Mouse (Mus musculus): ENCODE results near the gene Midn. TPM values are rescaled to one million over a fixed set of nuclear protein-coding genes. Genes with fewer than 3 reads are reported as not detected.

Gene Midn
- polyA plus RNA-seq, 1 experiment from 2014 or later = 29.5 TPM

- Histone ChIP-seq H3K27ac (peak overlapping the region; percentile 100), H3K9me3 (no peaks in the 10 kb centered on the region), H3K4me2 (peak overlapping the region; percentile 67), H3K36me3 (replicated peaks) (peaks cover 12% of the 10 kb centered on the region; the same call in 1 of the 2 replicates), H3K27me3 (replicated peaks) (no peaks in the 10 kb centered on the region), H3K4me3 (peak overlapping the region; percentile 94), H3K9ac (peak overlapping the region; percentile 95), H3K4me1 (peaks cover 49% of the 10 kb centered on the region)
- WGBS = under 1% methylated on average over 57 of the region's 57 CpGs
- ATAC-seq (replicated peaks) = peak; percentile 57
Observed at GRCm38 (mm10) chr10:80148610-80149290, 678 bp downstream of the Midn start.

DNA sequence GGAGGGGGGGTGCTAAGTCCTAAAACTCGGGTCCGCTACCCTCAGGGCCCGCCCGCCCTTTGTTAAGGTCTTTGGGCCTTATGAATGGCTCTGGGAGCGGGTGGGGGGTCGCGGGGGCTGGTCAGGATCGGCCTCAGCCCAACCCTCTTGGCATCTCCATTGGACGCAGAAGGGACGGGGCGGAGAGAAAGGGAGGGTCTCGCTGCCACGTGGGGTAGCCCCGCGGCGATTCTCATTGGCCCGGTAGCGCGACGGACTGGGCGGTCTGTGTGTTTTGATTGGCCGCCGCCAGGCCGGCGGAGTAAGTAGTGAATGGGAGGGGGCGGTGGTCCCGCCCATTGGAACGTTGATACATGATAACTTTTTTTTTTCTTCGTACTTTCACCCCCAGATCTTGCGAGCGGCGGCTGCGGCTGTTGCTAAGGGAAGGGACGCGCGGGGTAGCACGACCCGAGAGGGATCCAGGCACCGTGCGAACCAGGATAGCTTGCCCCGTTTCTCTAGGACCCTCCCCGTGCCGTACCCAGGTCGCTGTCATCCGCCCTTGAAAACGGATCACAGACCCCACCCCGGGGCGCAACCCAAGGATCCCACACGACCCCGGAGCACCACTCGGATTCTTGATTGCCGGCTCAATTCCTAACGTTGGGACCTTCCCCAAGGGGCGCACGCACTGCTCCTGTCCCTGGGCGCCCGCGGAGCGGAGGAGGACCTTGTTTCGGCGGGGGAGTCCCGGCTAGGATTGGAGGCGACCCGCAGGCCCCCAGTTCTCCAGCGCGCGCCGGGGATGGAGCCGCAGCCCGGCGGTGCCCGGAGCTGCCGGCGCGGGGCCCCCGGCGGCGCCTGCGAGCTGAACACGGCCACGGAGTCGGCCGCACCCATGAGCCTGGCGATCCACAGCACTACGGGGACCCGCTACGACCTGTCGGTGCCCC, 1.5 kb downstream of the Midn start:
- no peaks in the 10 kb centered on the region for H3K27me3 ChIP-seq (replicated peaks)
- H3K4me2 ChIP-seq = peak overlapping the region; percentile 67
- peaks cover 16% of the 10 kb centered on the region for H3K36me3 ChIP-seq (replicated peaks)
- peaks cover 52% of the 10 kb centered on the region for H3K4me1 ChIP-seq
- ATAC-seq (replicated peaks) = peak; percentile 89
- no peaks in the 10 kb centered on the region for H3K9me3 ChIP-seq
- peak overlapping the region; percentile 100 for H3K27ac ChIP-seq
- H3K4me3 ChIP-seq = peak overlapping the region; percentile 94
- H3K9ac ChIP-seq = peak overlapping the region; percentile 99
- WGBS = under 1% methylated on average over 81 of the region's 88 CpGs

- Histone ChIP-seq H3K27ac (peak overlapping the region; percentile 100), H3K36me3 (replicated peaks) (peaks cover 26% of the 10 kb centered on the region), H3K4me2 (peak overlapping the region; percentile 67), H3K27me3 (replicated peaks) (no peaks in the 10 kb centered on the region), H3K4me3 (peak overlapping the region; percentile 94), H3K9ac (peak overlapping the region; percentile 99), H3K9me3 (no peaks in the 10 kb centered on the region), H3K4me1 (peaks cover 57% of the 10 kb centered on the region)
- WGBS = under 1% methylated on average over 69 of the region's 71 CpGs
- no peak for ATAC-seq (replicated peaks)
Observed at GRCm38 (mm10) chr10:80150226-80151210, 2.4 kb downstream of the Midn start.

DNA sequence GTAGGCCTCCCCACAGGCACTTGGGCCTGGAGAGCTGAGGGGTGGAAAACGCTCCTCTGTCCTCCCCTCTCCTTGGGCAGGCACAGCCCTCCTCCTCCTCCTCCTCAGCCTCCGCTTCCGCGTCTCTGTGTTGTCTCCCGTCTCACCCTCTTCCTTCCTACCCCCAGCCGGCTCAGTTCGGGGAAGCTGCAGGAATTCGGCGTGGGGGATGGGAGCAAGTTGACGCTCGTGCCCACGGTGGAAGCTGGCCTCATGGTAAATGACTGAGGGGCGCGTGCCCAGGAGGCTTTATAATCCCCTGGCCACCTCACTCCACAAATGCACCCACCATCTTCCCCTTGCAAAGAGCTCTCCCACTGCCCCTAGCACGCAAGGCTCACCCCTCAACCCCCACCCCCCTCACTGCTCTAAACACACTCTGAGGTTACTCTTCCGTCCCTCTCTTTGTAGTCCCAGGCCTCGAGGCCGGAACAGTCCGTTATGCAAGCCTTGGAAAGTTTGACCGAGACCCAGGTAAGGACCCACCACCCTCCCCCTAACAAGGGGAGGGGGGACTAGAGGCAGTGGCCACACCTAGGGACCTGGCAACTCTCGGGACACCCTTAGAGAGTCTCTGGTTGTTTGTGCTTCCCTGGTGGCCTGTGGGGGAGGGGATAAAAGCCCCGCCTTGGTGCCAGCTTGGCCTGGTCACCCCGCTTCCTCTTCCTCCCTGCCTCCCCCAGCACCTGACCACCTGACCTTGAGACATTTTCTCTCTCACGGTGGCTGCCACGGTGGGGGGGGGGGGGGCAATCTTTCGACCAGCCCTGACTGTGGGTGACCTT, 3.4 kb downstream of the Midn start:
- H3K9me3 ChIP-seq = no peaks in the 10 kb centered on the region
- WGBS = under 1% methylated on average over 26 of the region's 26 CpGs
- peak overlapping the region; percentile 100 for H3K27ac ChIP-seq
- no peaks in the 10 kb centered on the region for H3K27me3 ChIP-seq (replicated peaks)
- H3K36me3 ChIP-seq (replicated peaks) = peaks cover 35% of the 10 kb centered on the region
- peak overlapping the region; percentile 99 for H3K9ac ChIP-seq
- H3K4me1 ChIP-seq = peaks cover 51% of the 10 kb centered on the region
- H3K4me3 ChIP-seq = peak overlapping the region; percentile 94
- H3K4me2 ChIP-seq = peak overlapping the region; percentile 67
- no peak for ATAC-seq (replicated peaks)

DNA sequence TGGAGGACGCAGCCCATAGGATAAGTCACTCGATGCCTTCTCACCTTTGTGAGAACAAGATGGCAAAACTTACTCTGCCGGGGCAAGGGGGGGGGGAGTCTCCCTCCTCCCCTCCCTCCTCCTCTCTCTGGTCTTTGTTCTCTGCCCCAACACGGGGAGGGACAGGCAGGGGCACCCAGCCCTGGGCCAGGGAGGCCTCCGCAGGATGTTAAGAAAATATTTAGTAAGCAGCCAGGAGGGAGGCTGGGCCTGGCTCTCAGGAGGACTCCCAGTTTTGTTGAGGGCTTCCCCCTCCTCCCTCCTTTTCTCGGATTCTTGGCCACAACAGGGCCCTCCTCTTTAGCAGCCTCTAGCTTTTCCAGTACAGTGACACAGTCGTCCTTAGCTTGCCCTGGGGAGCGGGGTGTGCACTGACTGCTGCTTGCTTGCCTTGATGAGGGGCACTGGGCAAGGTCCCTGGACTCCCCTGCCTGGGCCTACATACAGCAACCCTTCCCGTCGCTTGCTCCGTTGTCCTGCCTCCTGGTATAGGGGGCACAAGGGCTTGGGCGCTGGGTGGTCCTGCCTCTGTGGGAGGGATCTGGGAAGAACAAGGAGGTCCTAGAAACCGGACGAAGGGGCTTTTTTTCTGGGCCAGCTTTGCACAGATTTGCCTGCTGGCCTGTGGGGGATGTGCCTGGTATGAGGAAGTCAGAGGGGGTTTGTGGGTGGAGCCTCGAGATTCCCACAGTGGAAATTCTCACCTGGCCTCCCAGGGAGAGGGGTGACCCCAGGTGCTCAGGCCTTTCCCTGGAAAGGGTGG, 4.2 kb downstream of the Midn start:
- peaks cover 44% of the 10 kb centered on the region for H3K36me3 ChIP-seq (replicated peaks)
- ATAC-seq (replicated peaks) = no peak
- peak overlapping the region; percentile 67 for H3K4me2 ChIP-seq
- H3K27ac ChIP-seq = peak overlapping the region; percentile 100
- 3% methylated on average over 15 of the region's 15 CpGs for WGBS
- H3K9me3 ChIP-seq = no peaks in the 10 kb centered on the region
- H3K27me3 ChIP-seq (replicated peaks) = no peaks in the 10 kb centered on the region
- peak overlapping the region; percentile 94 for H3K4me3 ChIP-seq
- H3K9ac ChIP-seq = peak overlapping the region; percentile 99
- H3K4me1 ChIP-seq = peaks cover 54% of the 10 kb centered on the region

DNA sequence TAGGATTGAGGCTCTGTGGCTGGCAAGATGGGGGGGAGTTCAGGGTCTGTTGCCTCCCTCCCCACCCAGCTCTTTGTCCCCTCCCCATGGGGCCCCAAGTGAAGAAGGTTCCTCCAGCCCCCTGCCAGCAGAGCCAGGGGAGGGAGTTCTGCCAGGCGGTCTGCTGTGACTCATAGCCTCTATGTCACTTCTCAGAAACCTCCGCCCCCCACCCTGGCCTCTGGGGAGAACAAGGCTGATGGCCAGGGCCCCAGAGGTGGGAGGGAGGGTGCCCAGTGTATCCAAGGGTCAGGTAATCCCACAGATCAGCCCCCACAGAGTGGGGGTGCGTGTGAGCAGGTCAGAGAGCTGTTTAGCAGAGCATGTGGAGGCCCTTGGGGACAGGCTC, 4.8 kb downstream of the Midn start:
- H3K4me3 ChIP-seq = peak overlapping the region; percentile 94
- peak overlapping the region; percentile 99 for H3K9ac ChIP-seq
- 25% methylated on average over 3 of the region's 3 CpGs for WGBS
- H3K27me3 ChIP-seq (replicated peaks) = no peaks in the 10 kb centered on the region
- peaks cover 52% of the 10 kb centered on the region for H3K4me1 ChIP-seq
- no peaks in the 10 kb centered on the region for H3K9me3 ChIP-seq
- peaks cover 46% of the 10 kb centered on the region for H3K36me3 ChIP-seq (replicated peaks)
- no peak for ATAC-seq (replicated peaks)
- H3K4me2 ChIP-seq = peak overlapping the region; percentile 67
- H3K27ac ChIP-seq = peak overlapping the region; percentile 100

GRCm38 (mm10) chr10:80153713-80154112, 5.6 kb downstream of the Midn start:
- H3K27me3 ChIP-seq (replicated peaks) = no peaks in the 10 kb centered on the region
- 84% methylated on average over 19 of the region's 19 CpGs for WGBS
- H3K27ac ChIP-seq = peak overlapping the region; percentile 100
- H3K36me3 ChIP-seq (replicated peaks) = peaks cover 46% of the 10 kb centered on the region
- peak overlapping the region; percentile 67 for H3K4me2 ChIP-seq
- ATAC-seq (replicated peaks) = no peak
- H3K4me1 ChIP-seq = peaks cover 59% of the 10 kb centered on the region
- no peaks in the 10 kb centered on the region for H3K9me3 ChIP-seq
- peak overlapping the region; percentile 99; the same call in 1 of the 2 replicates for H3K9ac ChIP-seq
- no peak overlapping the region for H3K4me3 ChIP-seq

DNA sequence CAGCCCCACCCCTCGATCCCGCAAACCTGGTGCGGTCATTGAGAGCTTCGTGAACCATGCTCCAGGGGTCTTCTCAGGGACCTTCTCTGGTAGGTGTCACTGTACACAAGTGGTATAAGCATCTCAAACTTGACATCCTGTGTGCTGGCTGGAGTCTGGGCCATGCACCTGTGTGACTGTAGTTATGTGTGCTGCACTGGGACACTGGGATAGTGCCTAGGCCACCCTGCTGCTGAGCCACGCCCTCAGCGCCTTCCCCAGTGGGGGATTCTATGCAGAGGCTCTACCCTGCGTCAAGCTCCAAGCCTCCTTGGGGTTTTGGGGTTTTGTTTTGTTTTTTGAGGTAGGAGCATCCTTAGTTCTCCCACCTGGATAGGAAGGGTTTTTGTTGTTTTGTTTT, 6.3 kb downstream of the Midn start:
- peaks cover 65% of the 10 kb centered on the region for H3K4me1 ChIP-seq
- H3K36me3 ChIP-seq (replicated peaks) = peaks cover 46% of the 10 kb centered on the region
- H3K4me3 ChIP-seq = no peak overlapping the region
- H3K27me3 ChIP-seq (replicated peaks) = no peaks in the 10 kb centered on the region
- ATAC-seq (replicated peaks) = no peak
- no peak overlapping the region for H3K9ac ChIP-seq
- no peak overlapping the region; the same call in 1 of the 2 replicates for H3K4me2 ChIP-seq
- 77% methylated on average over 7 of the region's 7 CpGs for WGBS
- H3K9me3 ChIP-seq = no peaks in the 10 kb centered on the region
- H3K27ac ChIP-seq = peak overlapping the region; percentile 52; the same call in 1 of the 2 replicates

DNA sequence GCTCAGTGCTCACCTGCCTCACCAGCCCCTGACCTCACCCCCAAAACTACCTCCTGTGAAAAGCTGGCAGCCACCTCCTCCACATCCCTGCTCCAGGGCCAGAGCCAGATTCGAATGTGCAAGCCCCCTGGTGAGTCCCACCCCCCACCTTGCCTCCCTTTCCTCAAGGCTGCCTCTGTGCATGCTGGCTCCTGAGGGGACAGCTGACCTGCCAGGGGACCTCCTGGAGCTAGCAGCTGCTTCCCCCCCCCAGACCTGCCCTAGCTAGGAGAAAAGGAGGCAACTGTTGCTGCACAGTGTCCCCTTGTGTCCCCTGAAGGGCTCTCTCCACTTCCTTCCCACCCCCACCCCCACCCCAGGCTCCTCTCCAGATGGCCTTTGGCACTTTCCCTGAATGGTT, 7.2 kb downstream of the Midn start:
- peaks cover 70% of the 10 kb centered on the region for H3K4me1 ChIP-seq
- H3K4me3 ChIP-seq = no peak overlapping the region
- H3K36me3 ChIP-seq (replicated peaks) = peaks cover 46% of the 10 kb centered on the region
- H3K27me3 ChIP-seq (replicated peaks) = no peaks in the 10 kb centered on the region
- ATAC-seq (replicated peaks) = no peak
- no peak overlapping the region for H3K4me2 ChIP-seq
- no peaks in the 10 kb centered on the region for H3K9me3 ChIP-seq
- peak overlapping the region; percentile 52 for H3K27ac ChIP-seq
- no peak overlapping the region for H3K9ac ChIP-seq
- WGBS = 58% methylated on average over 1 of the region's 1 CpGs

- H3K27me3 ChIP-seq (replicated peaks) = no peaks in the 10 kb centered on the region
- peaks cover 46% of the 10 kb centered on the region for H3K36me3 ChIP-seq (replicated peaks)
- no peak for ATAC-seq (replicated peaks)
- H3K4me2 ChIP-seq = no peak overlapping the region
- no peak overlapping the region for H3K4me3 ChIP-seq
- 83% methylated on average over 29 of the region's 29 CpGs for WGBS
- peak overlapping the region; percentile 53 for H3K27ac ChIP-seq
- H3K9me3 ChIP-seq = no peaks in the 10 kb centered on the region
- no peak overlapping the region for H3K9ac ChIP-seq
- peaks cover 79% of the 10 kb centered on the region for H3K4me1 ChIP-seq
Observed at GRCm38 (mm10) chr10:80156002-80156751, 8.1 kb downstream of the Midn start.
